In genomic region chr10:18420259-18421000, GRCm38 (mm10) we compare ENCODE assay signal across 31 mouse cellular contexts.
DNase-seq lines count a peak whose midpoint lies in the region; ATAC-seq lines count a peak whose summit lies in the region.
"Had no signal": no experiment of that assay in that cellular context is flagged by ENCODE, and none has a peak within 500 bp of the region (broad histone marks: within the 10 kb centered on the region; RNA-seq: fewer than 3 reads in every experiment).

No protein-coding gene starts in this region.

- H3K9me3 ChIP-seq in midbrain, embryonic 12.5 days, result no peaks in the 10 kb centered on the region
- no peaks in the 10 kb centered on the region for H3K9me3 ChIP-seq in midbrain, embryonic 14.5 days (ENCODE audit: control insufficient read depth, low read length)
- H3K9me3 ChIP-seq: forebrain, embryonic 12.5 days; hindbrain, embryonic 13.5 days; liver, embryonic 15.5 days; lung, embryonic 15.5 days; midbrain, embryonic 15.5 days; stomach, embryonic 15.5 days had no signal

- no peak overlapping the region for H3K9ac ChIP-seq in midbrain, embryonic 12.5 days (replicated peaks)
- H3K9ac ChIP-seq in midbrain, embryonic 14.5 days (replicated peaks; ENCODE audit: low read length), result no peak overlapping the region
- H3K9ac ChIP-seq: forebrain, embryonic 12.5 days; liver, embryonic 15.5 days; lung, embryonic 15.5 days; midbrain, embryonic 15.5 days; stomach, embryonic 15.5 days had no signal

- H3K4me2 ChIP-seq in midbrain, embryonic 12.5 days (replicated peaks), result no peak overlapping the region
- no peak overlapping the region for H3K4me2 ChIP-seq in midbrain, embryonic 14.5 days (ENCODE audit: low read length)
- H3K4me2 ChIP-seq: forebrain, embryonic 12.5 days; heart, embryonic 11.5 days; hindbrain, embryonic 13.5 days; liver, embryonic 15.5 days; lung, embryonic 15.5 days; midbrain, embryonic 15.5 days; stomach, embryonic 15.5 days had no signal

- no peaks in the 10 kb centered on the region for H3K27me3 ChIP-seq in midbrain, embryonic 12.5 days
- H3K27me3 ChIP-seq in midbrain, embryonic 14.5 days (ENCODE audit: control insufficient read depth, insufficient read depth, low read length), result no peaks in the 10 kb centered on the region
- H3K27me3 ChIP-seq: forebrain, embryonic 12.5 days; hindbrain, embryonic 13.5 days; liver, embryonic 15.5 days; lung, embryonic 15.5 days; midbrain, embryonic 15.5 days; Patski; stomach, embryonic 15.5 days had no signal

- 90% methylated on average over 6 of the region's 6 CpGs for WGBS in midbrain, embryonic 12.5 days
- WGBS in midbrain, embryonic 14.5 days, result 87% methylated on average over 6 of the region's 6 CpGs

- no peaks in the 10 kb centered on the region for H3K36me3 ChIP-seq in midbrain, embryonic 12.5 days
- no peaks in the 10 kb centered on the region for H3K36me3 ChIP-seq in midbrain, embryonic 14.5 days (ENCODE audit: control insufficient read depth, insufficient read depth, low read length)
- H3K36me3 ChIP-seq: forebrain, embryonic 12.5 days; hindbrain, embryonic 13.5 days; liver, embryonic 15.5 days; lung, embryonic 15.5 days; midbrain, embryonic 15.5 days; stomach, embryonic 15.5 days had no signal

- no peak overlapping the region for H3K4me3 ChIP-seq in midbrain, embryonic 12.5 days
- H3K4me3 ChIP-seq in midbrain, embryonic 14.5 days (replicated peaks; ENCODE audit: low read depth, low read length), result no peak overlapping the region
- H3K4me3 ChIP-seq: erythroblast, embryonic 14.5 days; forebrain, embryonic 12.5 days; hindbrain, embryonic 13.5 days; liver, embryonic 15.5 days; lung, embryonic 15.5 days; midbrain, embryonic 15.5 days; stomach, embryonic 15.5 days had no signal

- H3K27ac ChIP-seq in midbrain, embryonic 12.5 days (replicated peaks), result peak overlapping the region; percentile 60; the same call in 1 of the 2 replicates
- no peak overlapping the region for H3K27ac ChIP-seq in midbrain, embryonic 14.5 days (replicated peaks; ENCODE audit: low read depth, low read length)
- H3K27ac ChIP-seq: forebrain, embryonic 12.5 days; liver, embryonic 15.5 days; lung, embryonic 15.5 days; stomach, embryonic 15.5 days had no signal

- intact Hi-C loops in heart, postnatal 25 days (cut with DNase I), result no loop called here

- peak; percentile 31 for DNase-seq in CD4-positive, CD25-positive, alpha-beta regulatory T cell, adult 2 months (ENCODE audit: low read depth, low spot score)
- no peak for DNase-seq in midbrain, embryonic 14.5 days
- peak; percentile 59 for DNase-seq in ES-CJ7 (ENCODE audit: low read depth, low spot score)
- peak; percentile 14 for DNase-seq in induced T-regulatory cell, adult 2 months (ENCODE audit: low read depth)
- DNase-seq in adrenal gland, postnatal 36 days, result no peak
- DNase-seq in heart, postnatal 25 days (ENCODE audit: low spot score), result no peak
- DNase-seq: adrenal gland, adult 8-10 months; cerebellum, adult 11-12 months; cerebellum, postnatal 14 days; gastrocnemius, postnatal 25 days; heart, adult 18-20 months; heart, postnatal 4 days; kidney, adult 9 months; kidney, postnatal 14 days; layer of hippocampus, adult 9-11 months; liver; lung, postnatal 4 days; right cerebral cortex, postnatal 25 days; thymus, postnatal 25 days had no signal

- ATAC-seq in CD4-positive, CD25-positive, alpha-beta regulatory T cell, adult 4 months, result no peak
- ATAC-seq in midbrain, embryonic 12.5 days (ENCODE audit: low FRiP score, low read depth), result no peak
- ATAC-seq in midbrain, embryonic 14.5 days (ENCODE audit: low FRiP score, low TSS enrichment), result no peak
- ATAC-seq: intestine, postnatal 0 days; midbrain, embryonic 15.5 days; Patski had no signal

- H3K4me1 ChIP-seq in midbrain, embryonic 12.5 days, result peaks cover 23% of the 10 kb centered on the region
- peaks cover 13% of the 10 kb centered on the region for H3K4me1 ChIP-seq in midbrain, embryonic 14.5 days (ENCODE audit: control insufficient read depth, insufficient read depth, low read length)
- H3K4me1 ChIP-seq: stomach, embryonic 15.5 days had no signal

Comparison
In these comparisons a context has a peak if more than half of its experiments do, and no peak if none do; other contexts are left out.
1. DNase-seq: peak in CD4-positive, CD25-positive, alpha-beta regulatory T cell, adult 2 months (single experiment), ES-CJ7 (single experiment) and induced T-regulatory cell, adult 2 months (single experiment); none in midbrain, embryonic 14.5 days (single experiment), adrenal gland, postnatal 36 days (0 of 2) and heart, postnatal 25 days (single experiment).